Mouse (Mus musculus) gastrocnemius, postnatal 14 days (tissue): ENCODE measurements at regions not wholly inside any gene's neighbourhood (a gene's known extent, or its start where the extent isn't known, plus 50 kb on each side); places are given as distances from the start of the nearest gene placed in this dataset.

Experiments
- DNase-seq: peaks from one replicate; pipeline ENCODE4 v3.0.0; 2021; ENCODE audit warnings: mixed read lengths
- intact Hi-C: fragments of 180-260 bp; cut with DNase I; formaldehyde crosslinking; loops from one replicate; pipeline ENCODE4 v1.15.1; 2025; ENCODE audit warnings: low total_unique reads

DNA sequence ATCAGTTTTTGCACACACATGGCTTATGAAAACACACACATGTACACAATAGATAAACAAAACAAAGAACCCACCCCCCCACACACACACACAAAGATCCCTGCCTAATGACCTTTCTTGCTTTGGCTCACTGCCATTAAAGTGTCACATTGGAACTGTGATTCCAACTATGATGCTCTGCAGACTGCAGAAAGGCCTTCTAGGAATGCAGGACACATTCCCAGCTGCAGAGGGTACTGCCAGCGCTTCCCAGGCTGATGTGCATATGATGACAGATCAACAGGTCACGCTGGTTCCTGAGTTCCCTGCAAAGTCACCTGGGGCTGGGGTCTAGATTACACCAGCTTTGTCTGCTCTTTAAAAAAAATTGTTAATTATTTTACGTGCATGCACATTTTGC is 68.1 kb upstream of the Ppm1j start:
- DNase-seq = no peak
- intact Hi-C loops = loop anchor here (5.0 to 10.0 kb wide), 2 partner anchors 65 to 252 kb away; partner anchors contain the start of gene Wnt2b

DNA sequence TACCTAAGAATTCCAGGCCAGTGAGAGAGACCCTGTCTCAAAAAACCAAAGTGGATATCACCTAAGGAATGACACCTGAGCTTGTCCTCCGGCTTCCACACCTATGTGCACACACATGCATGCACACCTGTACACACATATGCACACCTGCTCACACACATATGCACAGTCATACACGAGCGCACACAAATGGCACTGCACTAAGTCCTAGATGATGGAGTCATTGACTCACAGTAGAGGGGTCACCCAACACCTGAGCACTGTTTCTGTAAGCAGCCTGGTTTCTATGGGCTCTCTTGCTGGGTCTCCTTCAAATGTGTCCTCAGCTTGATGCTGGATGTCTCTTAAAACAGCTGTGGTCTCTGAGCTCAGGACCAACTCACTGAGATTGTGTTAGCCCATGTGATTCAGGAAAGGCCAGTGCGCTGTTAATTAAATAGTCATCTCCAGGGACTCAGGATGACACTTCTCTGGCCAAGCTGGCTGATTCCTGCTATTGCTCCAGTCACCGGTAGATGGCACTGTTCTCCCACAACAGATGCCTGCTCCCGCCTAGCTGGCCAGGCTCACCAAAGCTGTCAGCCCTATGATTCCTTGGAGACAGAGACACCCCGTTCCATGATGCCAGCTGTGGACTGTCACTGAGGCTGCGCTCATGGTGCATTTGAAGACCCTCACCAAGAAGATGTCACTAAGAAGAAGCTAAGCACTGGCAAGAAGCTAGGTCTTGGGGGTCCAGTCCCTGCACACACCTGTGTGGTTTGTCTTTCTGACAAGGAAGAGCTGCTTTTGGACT is 66.8 kb upstream of the Ppm1j start:
- intact Hi-C loops = loop anchor here (5.0 to 10.0 kb wide), 2 partner anchors 63 to 251 kb away; partner anchors contain the start of gene Wnt2b
- DNase-seq = peak; percentile 59

DNA sequence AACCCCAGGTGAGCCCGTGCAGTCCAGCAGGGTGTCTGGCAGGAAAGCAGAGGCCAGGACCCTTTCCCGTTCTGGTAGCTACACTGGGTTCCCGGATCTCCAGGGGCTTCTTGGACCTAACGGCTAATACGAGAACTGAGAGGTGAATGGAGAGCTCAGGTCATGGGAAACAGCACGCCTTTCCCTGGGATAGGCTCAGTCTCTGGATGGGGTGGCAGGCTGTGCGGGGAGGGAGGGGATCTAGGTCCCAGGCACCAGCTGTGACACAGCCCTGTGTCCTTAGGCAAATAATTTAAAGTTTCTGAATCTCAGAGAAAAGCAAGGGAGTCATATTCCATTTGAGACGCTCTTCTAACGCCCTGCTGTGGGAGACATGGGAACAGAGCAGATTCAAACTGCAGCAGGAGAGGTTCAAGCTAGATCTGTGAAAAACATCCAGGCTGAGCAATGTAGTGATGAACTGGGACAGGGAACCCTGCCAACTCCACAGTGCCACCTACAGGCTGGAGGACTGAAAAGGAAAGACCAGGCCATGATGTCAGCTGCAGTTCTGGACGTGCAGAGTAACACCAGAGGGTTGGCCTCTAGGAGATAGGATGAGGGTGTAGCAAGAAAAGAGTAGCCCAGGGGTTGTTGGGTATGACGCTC is 66.1 kb upstream of the Ppm1j start:
- peak; percentile 38 for DNase-seq
- intact Hi-C loops = loop anchor here (5.0 to 10.0 kb wide), 3 partner anchors 42 to 250 kb away; partner anchors contain the start of gene Wnt2b
